Mouse (Mus musculus) lung, postnatal 0 days (tissue): ENCODE measurements around the gene Cobl.

Experiments used
- CTCF ChIP-seq: IDR thresholded peaks from 2 replicates; pipeline ENCODE4 v1.5.1; 2016; ENCODE audit warnings: antibody characterized with exemption, mild to moderate bottlenecking
- EP300 ChIP-seq: IDR thresholded peaks from 2 replicates; pipeline ENCODE4 v1.6.1; 2016; ENCODE audit warnings: antibody characterized with exemption, mild to moderate bottlenecking, control low read depth

DNA sequence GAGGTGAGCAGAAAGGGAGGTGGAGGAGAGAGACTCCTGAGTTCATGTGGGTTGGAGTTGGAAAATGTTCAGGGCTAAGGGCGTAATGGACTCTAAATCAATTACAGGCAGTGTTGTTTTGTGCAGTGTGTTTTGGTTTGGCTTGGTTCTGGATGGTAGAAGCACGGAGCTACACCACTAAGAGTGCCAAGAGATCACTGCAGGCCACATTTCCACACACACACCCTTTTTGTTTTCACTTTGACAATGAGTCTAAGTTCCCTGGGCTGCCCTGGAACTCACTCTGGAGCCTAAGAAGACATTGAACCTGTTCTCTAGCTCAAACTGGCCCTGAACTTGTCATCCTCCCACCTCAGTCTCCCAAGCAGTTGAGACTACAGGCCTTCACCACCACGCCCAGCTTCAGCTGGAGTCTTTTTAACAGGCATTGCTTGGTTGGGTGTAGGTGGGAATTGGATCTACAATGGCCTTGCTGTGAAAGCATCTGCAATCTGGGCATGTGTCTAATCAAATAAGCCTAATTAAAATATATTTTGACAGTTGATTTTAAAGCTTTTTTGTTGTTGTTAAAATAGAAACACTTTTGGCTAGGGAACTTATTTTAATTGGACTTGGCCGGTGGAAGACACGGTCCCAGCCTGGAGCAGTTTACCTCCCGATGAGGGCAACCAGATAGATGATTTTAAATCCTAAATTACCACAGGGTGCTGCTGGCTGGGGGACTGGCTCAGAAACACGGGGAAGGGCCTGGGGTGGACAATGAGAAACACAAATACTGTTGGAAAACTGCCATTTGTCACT lies 4.8 kb downstream of the Cobl start:
- TF ChIP-seq EP300 (no peak), CTCF (no peak)
